In the genomic region with DNA sequence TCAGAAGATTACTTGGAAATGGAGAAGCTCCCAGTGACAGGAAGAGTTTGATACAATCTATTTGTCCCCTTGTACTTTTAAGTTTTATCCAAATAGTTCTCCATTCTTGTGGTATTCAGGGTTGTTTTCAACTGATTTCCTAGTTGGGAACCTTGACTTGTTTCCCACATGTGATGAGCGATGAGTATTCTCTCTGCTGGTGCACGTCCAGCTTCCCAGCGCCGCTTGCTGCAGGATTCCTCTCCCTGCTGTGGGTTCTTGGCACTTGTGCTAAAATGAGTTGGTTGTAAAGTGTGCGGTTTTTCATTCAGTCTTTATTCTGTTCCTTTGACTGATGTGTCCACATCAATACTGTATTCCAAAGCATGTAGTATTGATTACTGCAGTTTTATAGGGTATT, we compare ENCODE assay signal across 13 mouse cellular contexts.
"Had no signal": no experiment of that assay in that cellular context is flagged by ENCODE, and none has a peak within 500 bp of the region (broad histone marks: within the 10 kb centered on the region; RNA-seq: fewer than 3 reads in every experiment).

No protein-coding gene starts in this region.

- H3K27ac ChIP-seq: layer of hippocampus, adult 2 months; limb, embryonic 13.5 days; liver, embryonic 14.5 days; midbrain, embryonic 12.5 days; neural tube, embryonic 13.5 days; stomach, postnatal 0 days had no signal

- ATAC-seq: midbrain, embryonic 16.5 days had no signal

- H3K4me3 ChIP-seq: layer of hippocampus, adult 2 months; limb, embryonic 13.5 days; midbrain, embryonic 12.5 days; neural tube, embryonic 13.5 days had no signal

- DNase-seq: kidney, postnatal 4 days; left cerebral cortex, postnatal 4 days; lung, adult 18-20 months; retina, postnatal 1 day; right cerebral cortex, postnatal 14 days; thymus, postnatal 4 days had no signal
